Mouse (Mus musculus) frontal cortex, adult 2 months (tissue): ENCODE data around the gene Rbm11. TPM values are rescaled to one million over a fixed set of nuclear protein-coding genes. Genes with fewer than 3 reads are reported as not detected.

Experiments used
- DNase-seq, 2 experiments: peaks; one replicate each; pipeline ENCODE4 v3.0.0; 2022; ENCODE audit warnings: low spot score in 1 of 2; ENCODE audit errors: extremely low spot score in 1 of 2
- polyA plus RNA-seq: library from polyadenylated mRNA; depleted of rRNA; stranded (reverse); fragments of >200 nt; gene quantifications from 2 replicates; pipeline ENCODE4 v1.2.3, GENCODE M21; 2012; rRNA removed

Rbm11 gene
- 3.7 and 4.5 TPM in 2 replicates for polyA plus RNA-seq

DNA sequence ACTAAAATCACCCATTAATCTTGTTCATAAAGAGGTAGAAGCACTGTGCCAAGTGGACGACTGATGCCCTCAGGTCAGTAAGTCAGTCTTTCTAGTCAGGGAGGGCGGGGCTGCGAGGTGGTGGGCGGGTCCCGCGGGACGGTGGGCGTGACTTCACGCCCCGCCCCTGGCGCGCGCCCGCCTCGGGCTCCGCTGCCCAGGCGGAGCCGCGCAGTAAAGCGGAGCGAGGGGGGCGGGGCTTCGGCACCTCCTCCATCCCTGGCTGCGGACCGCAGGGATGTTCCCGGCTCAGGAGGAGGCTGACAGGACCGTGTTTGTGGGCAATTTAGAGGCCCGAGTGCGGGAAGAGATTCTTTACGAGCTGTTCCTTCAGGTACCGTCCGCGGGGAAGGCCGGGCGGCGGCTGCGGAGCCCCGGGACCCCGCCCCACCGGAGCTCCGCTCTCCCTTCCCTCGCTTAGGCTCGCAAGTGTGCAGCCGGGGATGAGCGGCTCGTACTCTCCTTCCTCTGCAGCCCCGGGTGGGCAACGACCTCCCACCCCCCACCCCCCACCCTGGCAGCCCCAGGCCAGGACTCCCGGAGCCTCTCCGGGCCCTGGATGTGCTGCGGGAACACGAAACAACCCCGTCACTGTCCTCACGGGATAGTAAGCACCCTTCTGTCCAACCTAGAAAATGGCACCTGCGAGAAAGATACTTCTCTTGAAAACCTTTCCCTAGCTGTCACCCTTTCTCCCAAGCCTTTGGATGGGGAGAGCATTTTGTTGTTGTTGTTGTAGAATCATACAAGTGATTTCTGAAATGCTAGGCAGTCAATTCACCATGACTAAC lies at the start of gene Rbm11:
Rbm11 (plus strand) TSS at position 174 of the 830 bp plus-strand sequence.
- peak; percentile 23 to 81 for DNase-seq

- DNase-seq: no peak
Observed at GRCm38 (mm10) chr16:75545310-75545709, 47.3 kb upstream of the Rbm11 start.

- DNase-seq: peak in 1 of 2 experiments; percentile 14
Observed at GRCm38 (mm10) chr16:75562910-75563309, 29.7 kb upstream of the Rbm11 start.

DNA sequence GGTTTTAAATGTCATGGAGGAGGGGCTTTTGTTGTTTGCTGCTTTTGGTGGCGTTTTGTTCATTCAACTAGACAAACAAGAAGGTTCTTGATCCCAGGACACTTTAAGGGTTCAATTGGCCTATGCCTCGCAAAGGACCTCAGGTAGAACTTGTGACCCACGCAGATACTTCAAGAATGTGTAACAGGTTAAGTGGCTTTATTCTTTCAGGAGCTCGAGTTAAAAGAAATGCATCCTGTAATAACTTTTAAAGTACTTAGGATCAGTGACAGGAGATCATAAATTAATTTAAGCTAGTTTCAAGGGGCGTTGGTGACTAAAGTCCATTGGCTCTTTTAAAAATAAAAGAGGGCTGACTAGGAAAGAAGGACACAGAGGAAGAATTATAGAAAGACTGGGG lies 10.4 kb upstream of the Rbm11 start:
- DNase-seq: no peak

DNA sequence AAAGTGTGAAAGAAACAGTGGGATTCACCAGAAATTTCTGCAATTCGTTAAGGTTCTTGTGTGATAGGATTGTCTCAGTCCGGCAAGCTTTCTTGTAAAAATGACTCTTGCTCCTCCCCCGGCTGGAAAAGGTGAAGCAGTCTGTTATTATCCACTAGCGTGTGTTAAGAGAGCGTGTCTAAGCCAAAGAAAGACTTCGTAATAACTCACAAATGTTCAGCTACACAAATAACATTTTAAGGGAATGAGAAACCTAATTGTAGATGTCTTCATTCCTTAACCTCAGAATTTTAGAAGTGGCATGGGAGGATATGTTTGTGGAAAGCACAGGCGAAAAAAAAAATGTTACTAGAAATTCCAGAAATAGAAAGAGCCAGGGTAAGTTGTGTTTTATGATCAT lies 6.7 kb upstream of the Rbm11 start, which contains the start of gene Lipi:
Lipi (minus strand) TSS at position 101 of the 400 bp plus-strand sequence.
- no peak for DNase-seq

- DNase-seq: no peak
Observed at GRCm38 (mm10) chr16:75586466-75586865, 6.2 kb upstream of the Rbm11 start.

GRCm38 (mm10) chr16:75593501-75594183 lies 998 bp downstream of the Rbm11 start:
- DNase-seq: no peak

DNA sequence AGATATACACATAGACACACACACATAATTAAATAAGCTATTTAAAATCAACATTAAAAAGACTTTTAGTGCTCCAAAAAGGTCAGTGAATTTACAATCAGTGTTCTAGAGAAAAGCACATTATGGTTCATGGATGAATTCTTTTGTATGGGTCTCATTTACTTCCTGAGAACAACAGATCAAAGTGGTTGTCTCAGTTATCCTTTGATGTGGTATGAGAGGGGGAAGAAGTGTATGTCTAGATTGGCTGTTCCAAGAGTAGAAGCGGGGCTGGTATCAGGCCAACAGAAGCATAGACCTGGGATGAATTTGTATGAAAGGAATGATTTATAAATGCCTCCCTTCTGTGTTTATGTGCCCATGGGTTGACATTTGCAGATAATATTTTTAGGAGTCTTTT lies 13.8 kb downstream of the Rbm11 start:
- no peak for DNase-seq

- DNase-seq: no peak
Observed at GRCm38 (mm10) chr16:75612561-75612960, 19.9 kb downstream of the Rbm11 start.

DNA sequence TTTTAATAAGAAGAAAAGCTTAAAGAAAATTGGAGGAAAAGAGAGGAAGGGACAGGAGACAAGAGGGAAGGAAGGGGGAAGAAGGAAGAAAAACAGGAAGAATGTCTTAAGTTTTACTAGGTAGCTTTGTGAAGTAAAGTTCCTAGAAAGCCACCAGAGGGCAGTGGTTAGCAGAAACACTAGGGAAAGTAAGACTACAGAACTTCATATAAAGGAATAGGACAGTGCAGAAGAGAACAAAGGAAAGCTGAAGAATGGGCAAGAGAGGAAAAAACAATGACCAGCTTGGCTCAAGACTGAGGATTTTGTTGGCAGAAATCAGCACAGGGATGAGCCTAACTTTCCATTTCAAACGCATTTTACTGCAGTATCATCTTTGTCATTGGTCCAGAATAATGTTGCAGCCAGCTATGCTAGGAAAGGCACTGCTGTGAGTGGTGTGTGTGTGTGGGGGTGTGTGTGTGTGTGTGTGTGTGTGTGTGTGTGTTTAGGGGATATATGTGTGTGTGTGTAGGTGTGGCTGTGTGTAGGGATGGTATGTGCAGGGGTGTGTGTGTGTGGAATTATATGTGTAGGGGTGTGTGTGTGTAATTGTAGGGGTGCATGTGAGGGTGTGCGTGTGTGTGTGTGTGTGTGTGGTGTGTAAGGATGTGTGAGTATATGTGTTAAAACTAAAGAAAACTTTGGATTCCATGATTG lies 25.2 kb downstream of the Rbm11 start:
- DNase-seq: peak in 1 of 2 experiments; percentile 57

DNA sequence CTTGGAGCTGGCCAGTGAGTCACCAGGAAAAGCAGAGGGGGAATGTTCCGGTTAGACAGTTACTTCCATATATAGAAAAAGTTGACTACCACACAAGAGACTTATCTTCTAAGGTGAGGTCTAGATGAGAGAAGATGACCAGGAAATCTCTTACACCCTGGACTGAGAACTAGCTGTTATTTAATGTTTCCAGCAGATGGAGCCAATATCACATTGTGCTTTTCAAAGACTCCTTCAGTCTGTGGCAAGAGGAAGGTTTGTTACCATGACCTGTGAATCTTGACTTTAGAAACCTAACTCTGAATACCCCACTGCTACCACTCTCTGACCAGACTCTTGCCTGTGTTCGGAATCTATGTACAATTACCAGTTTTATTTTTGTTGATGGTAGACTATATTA lies 35.2 kb downstream of the Rbm11 start:
- peak in 1 of 2 experiments; percentile 22 for DNase-seq

Other genes with a start within 250 kb of the Rbm11 start
- not detected in 2 replicates for gene Lipi, start 6.8 kb upstream of the Rbm11 start, polyA plus RNA-seq
- 16.1 and 19.5 TPM in 2 replicates for gene Hspa13, start 174.3 kb downstream of the Rbm11 start, polyA plus RNA-seq